Mouse (Mus musculus): ENCODE measurements around the gene Gm26920. TPM values are rescaled to one million over a fixed set of nuclear protein-coding genes. Genes with fewer than 3 reads are reported as not detected.
A peak's percentile ranks its signal among the peaks of the same experiment; 100 is the strongest.
"Not testable (repeated sequence)": the region's sequence is repeated elsewhere in the genome, so short reads cannot be mapped to it uniquely, and the experiment has no call there.

Gm26920 gene
- polyA plus RNA-seq (2012; rRNA removed), result 0.15 and 0.46 TPM in 2 replicates

- peak; percentile 89 for DNase-seq (ENCODE audit: low read depth)
Observed at GRCm38 (mm10) chr7:30090092-30090969, at the start of gene Gm26920, which contains the start of gene Zfp566. TSS of gene Gm26920 (minus strand) at chr7:30090410. TSS of gene Zfp566 (minus strand) at chr7:30090527.

- DNase-seq (ENCODE audit: low read depth), result no peak
Observed at GRCm38 (mm10) chr7:30136826-30137225, 46.6 kb upstream of the Gm26920 start.

- no peak for DNase-seq (ENCODE audit: low read depth)
Observed at GRCm38 (mm10) chr7:30132396-30132795, 42.2 kb upstream of the Gm26920 start.

- DNase-seq (ENCODE audit: low read depth), result no peak
Observed at GRCm38 (mm10) chr7:30129900-30130299, 39.7 kb upstream of the Gm26920 start.

GRCm38 (mm10) chr7:30122188-30122530 lies 31.9 kb upstream of the Gm26920 start:
- no peak for DNase-seq (ENCODE audit: low read depth)

- no peak for DNase-seq (ENCODE audit: low read depth)
Observed at GRCm38 (mm10) chr7:30121308-30122187, 31.3 kb upstream of the Gm26920 start, which contains the start of gene Zfp382. TSS of gene Zfp382 (plus strand) at chr7:30121942.

- DNase-seq (ENCODE audit: low read depth), result not testable (repeated sequence)
Observed at GRCm38 (mm10) chr7:30117935-30118334, 27.7 kb upstream of the Gm26920 start.

GRCm38 (mm10) chr7:30116076-30116475 lies 25.9 kb upstream of the Gm26920 start:
- DNase-seq (ENCODE audit: low read depth), result no peak

GRCm38 (mm10) chr7:30099297-30099696 lies 9.1 kb upstream of the Gm26920 start:
- DNase-seq (ENCODE audit: low read depth), result no peak

- no peak for DNase-seq (ENCODE audit: low read depth)
Observed at GRCm38 (mm10) chr7:30095551-30096125, 5.4 kb upstream of the Gm26920 start.

GRCm38 (mm10) chr7:30094646-30095429 lies 4.6 kb upstream of the Gm26920 start, which contains the start of gene Zfp260:
TSS of gene Zfp260 (plus strand) at chr7:30094777.
- DNase-seq (ENCODE audit: low read depth), result peak; percentile 85

GRCm38 (mm10) chr7:30093918-30094415 lies 3.8 kb upstream of the Gm26920 start:
- no peak for DNase-seq (ENCODE audit: low read depth)

GRCm38 (mm10) chr7:30092666-30093065 lies 2.5 kb upstream of the Gm26920 start:
- DNase-seq (ENCODE audit: low read depth), result no peak

GRCm38 (mm10) chr7:30090970-30091585 lies 868 bp upstream of the Gm26920 start:
- DNase-seq (ENCODE audit: low read depth), result no peak

GRCm38 (mm10) chr7:30089405-30089804 lies 805 bp downstream of the Gm26920 start:
- no peak for DNase-seq (ENCODE audit: low read depth)

- DNase-seq (ENCODE audit: low read depth), result no peak
Observed at GRCm38 (mm10) chr7:30086524-30086923, 3.7 kb downstream of the Gm26920 start.

- DNase-seq (ENCODE audit: low read depth), result no peak
Observed at GRCm38 (mm10) chr7:30072146-30073028, 17.8 kb downstream of the Gm26920 start, which contains the start of gene Zfp82. TSS of gene Zfp82 (minus strand) at chr7:30072900.

- DNase-seq (ENCODE audit: low read depth), result no peak
Observed at GRCm38 (mm10) chr7:30064622-30065021, 25.6 kb downstream of the Gm26920 start.

GRCm38 (mm10) chr7:30062478-30062877 lies 27.7 kb downstream of the Gm26920 start:
- no peak for DNase-seq (ENCODE audit: low read depth)

Measured in gonadal fat pad, adult 2 months (tissue).